Mouse (Mus musculus): Measurements from ENCODE around the gene Vrk1. TPM values are rescaled to one million over a fixed set of nuclear protein-coding genes. Genes with fewer than 3 reads are reported as not detected.

The Vrk1 gene
- polyA plus RNA-seq, 1 experiment from 2014 or later: 40.7 TPM

- no peak overlapping the region for H3K4me2 ChIP-seq
- no peak overlapping the region for H3K4me3 ChIP-seq
- H3K9me3 ChIP-seq: no peaks in the 10 kb centered on the region
- WGBS: 58% methylated on average over 10 of the region's 10 CpGs
- no peaks in the 10 kb centered on the region for H3K27me3 ChIP-seq
- peak overlapping the region; percentile 19 for H3K9ac ChIP-seq
- ATAC-seq (ENCODE audit: low FRiP score): no peak
- H3K27ac ChIP-seq: peak overlapping the region; percentile 46; the same call in 1 of the 2 replicates
- no peaks in the 10 kb centered on the region for H3K36me3 ChIP-seq
- H3K4me1 ChIP-seq (replicated peaks): peaks cover 30% of the 10 kb centered on the region
Observed at GRCm38 (mm10) chr12:106071575-106072166, 61.6 kb downstream of the Vrk1 start.

- H3K27me3 ChIP-seq: no peaks in the 10 kb centered on the region
- 85% methylated on average over 12 of the region's 12 CpGs for WGBS
- H3K9ac ChIP-seq: no peak overlapping the region
- no peak overlapping the region for H3K27ac ChIP-seq
- H3K4me1 ChIP-seq (replicated peaks): peaks cover 22% of the 10 kb centered on the region
- H3K4me3 ChIP-seq: no peak overlapping the region
- H3K4me2 ChIP-seq: no peak overlapping the region
- H3K9me3 ChIP-seq: no peaks in the 10 kb centered on the region
- H3K36me3 ChIP-seq: no peaks in the 10 kb centered on the region
- ATAC-seq (ENCODE audit: low FRiP score): no peak
Observed at GRCm38 (mm10) chr12:106074371-106075155, 64.5 kb downstream of the Vrk1 start.

- no peak overlapping the region for H3K4me2 ChIP-seq
- no peaks in the 10 kb centered on the region for H3K27me3 ChIP-seq
- no peak overlapping the region for H3K27ac ChIP-seq
- H3K36me3 ChIP-seq: no peaks in the 10 kb centered on the region
- H3K9me3 ChIP-seq: no peaks in the 10 kb centered on the region
- 93% methylated on average over 15 of the region's 15 CpGs for WGBS
- H3K4me1 ChIP-seq (replicated peaks): peaks cover 24% of the 10 kb centered on the region
- no peak for ATAC-seq (ENCODE audit: low FRiP score)
- H3K9ac ChIP-seq: no peak overlapping the region
- H3K4me3 ChIP-seq: no peak overlapping the region
Observed at GRCm38 (mm10) chr12:106076131-106076530, 66.1 kb downstream of the Vrk1 start.

GRCm38 (mm10) chr12:106080511-106080910, 70.5 kb downstream of the Vrk1 start:
- H3K4me3 ChIP-seq: no peak overlapping the region
- peak overlapping the region; percentile 77 for H3K27ac ChIP-seq
- 33% methylated on average over 5 of the region's 5 CpGs for WGBS
- no peaks in the 10 kb centered on the region for H3K27me3 ChIP-seq
- H3K9me3 ChIP-seq: no peaks in the 10 kb centered on the region
- no peak for ATAC-seq (ENCODE audit: low FRiP score)
- H3K4me1 ChIP-seq (replicated peaks): peaks cover 43% of the 10 kb centered on the region
- H3K4me2 ChIP-seq: peak overlapping the region; percentile 54
- H3K36me3 ChIP-seq: no peaks in the 10 kb centered on the region
- H3K9ac ChIP-seq: no peak overlapping the region

- peaks cover 43% of the 10 kb centered on the region for H3K4me1 ChIP-seq (replicated peaks)
- H3K4me2 ChIP-seq: peak overlapping the region; percentile 54
- ATAC-seq (ENCODE audit: low FRiP score): no peak
- H3K27ac ChIP-seq: peak overlapping the region; percentile 77
- H3K4me3 ChIP-seq: peak overlapping the region; percentile 23
- no peaks in the 10 kb centered on the region for H3K9me3 ChIP-seq
- no peaks in the 10 kb centered on the region for H3K27me3 ChIP-seq
- WGBS: 14% methylated on average over 23 of the region's 23 CpGs
- H3K9ac ChIP-seq: peak overlapping the region; percentile 53
- no peaks in the 10 kb centered on the region for H3K36me3 ChIP-seq
Observed at GRCm38 (mm10) chr12:106080945-106081747, 71.1 kb downstream of the Vrk1 start.

- Histone ChIP-seq H3K9ac (0 out of 2 replicates have a peak overlapping the region, but pooled peaks have one; percentile 24), H3K27me3 (no peaks in the 10 kb centered on the region), H3K36me3 (no peaks in the 10 kb centered on the region), H3K27ac (peak overlapping the region; percentile 77), H3K4me3 (no peak overlapping the region), H3K9me3 (no peaks in the 10 kb centered on the region), H3K4me2 (peak overlapping the region; percentile 54; the same call in 1 of the 2 replicates), H3K4me1 (replicated peaks) (peaks cover 43% of the 10 kb centered on the region)
- 38% methylated on average over 7 of the region's 7 CpGs for WGBS
- no peak for ATAC-seq (ENCODE audit: low FRiP score)
Observed at GRCm38 (mm10) chr12:106081748-106082140, 71.7 kb downstream of the Vrk1 start.

GRCm38 (mm10) chr12:106082191-106082957, 72.3 kb downstream of the Vrk1 start:
- peak; percentile 75; the same call in 1 of the 2 replicates for ATAC-seq (ENCODE audit: low FRiP score)
- Histone ChIP-seq H3K4me3 (no peak overlapping the region), H3K27me3 (no peaks in the 10 kb centered on the region), H3K36me3 (no peaks in the 10 kb centered on the region), H3K9ac (0 out of 2 replicates have a peak overlapping the region, but pooled peaks have one; percentile 24), H3K9me3 (no peaks in the 10 kb centered on the region), H3K4me2 (peak overlapping the region; percentile 54), H3K27ac (peak overlapping the region; percentile 77), H3K4me1 (replicated peaks) (peaks cover 43% of the 10 kb centered on the region)
- WGBS: 27% methylated on average over 16 of the region's 16 CpGs

GRCm38 (mm10) chr12:106082958-106083381, 72.9 kb downstream of the Vrk1 start:
- ATAC-seq (ENCODE audit: low FRiP score): peak; percentile 19; the same call in 1 of the 2 replicates
- H3K27ac ChIP-seq: peak overlapping the region; percentile 77
- H3K4me1 ChIP-seq (replicated peaks): peaks cover 43% of the 10 kb centered on the region
- WGBS: 27% methylated on average over 11 of the region's 11 CpGs
- no peaks in the 10 kb centered on the region for H3K27me3 ChIP-seq
- H3K9me3 ChIP-seq: no peaks in the 10 kb centered on the region
- H3K4me3 ChIP-seq: no peak overlapping the region
- no peaks in the 10 kb centered on the region for H3K36me3 ChIP-seq
- H3K4me2 ChIP-seq: no peak overlapping the region
- 0 out of 2 replicates have a peak overlapping the region, but pooled peaks have one; percentile 24 for H3K9ac ChIP-seq

GRCm38 (mm10) chr12:106084126-106084525, 74.1 kb downstream of the Vrk1 start:
- Histone ChIP-seq H3K9me3 (no peaks in the 10 kb centered on the region), H3K4me1 (replicated peaks) (peaks cover 43% of the 10 kb centered on the region), H3K4me2 (no peak overlapping the region), H3K27me3 (no peaks in the 10 kb centered on the region), H3K36me3 (no peaks in the 10 kb centered on the region), H3K27ac (no peak overlapping the region), H3K9ac (no peak overlapping the region), H3K4me3 (no peak overlapping the region)
- 90% methylated on average over 12 of the region's 12 CpGs for WGBS
- no peak for ATAC-seq (ENCODE audit: low FRiP score)

- no peak overlapping the region for H3K9ac ChIP-seq
- H3K4me3 ChIP-seq: no peak overlapping the region
- H3K9me3 ChIP-seq: no peaks in the 10 kb centered on the region
- no peaks in the 10 kb centered on the region for H3K36me3 ChIP-seq
- no peaks in the 10 kb centered on the region for H3K27me3 ChIP-seq
- no peak overlapping the region for H3K4me2 ChIP-seq
- peaks cover 11% of the 10 kb centered on the region for H3K4me1 ChIP-seq (replicated peaks)
- no peak for ATAC-seq (ENCODE audit: low FRiP score)
- WGBS: 96% methylated on average over 9 of the region's 9 CpGs
- no peak overlapping the region for H3K27ac ChIP-seq
Observed at GRCm38 (mm10) chr12:106094827-106095226, 84.8 kb downstream of the Vrk1 start.

- ATAC-seq (ENCODE audit: low FRiP score): no peak
- H3K4me3 ChIP-seq: no peak overlapping the region
- no peaks in the 10 kb centered on the region for H3K36me3 ChIP-seq
- H3K27ac ChIP-seq: no peak overlapping the region
- no peaks in the 10 kb centered on the region for H3K9me3 ChIP-seq
- peaks cover 19% of the 10 kb centered on the region for H3K4me1 ChIP-seq (replicated peaks)
- H3K4me2 ChIP-seq: no peak overlapping the region
- no peaks in the 10 kb centered on the region for H3K27me3 ChIP-seq
- 94% methylated on average over 6 of the region's 6 CpGs for WGBS
- no peak overlapping the region for H3K9ac ChIP-seq
Observed at GRCm38 (mm10) chr12:106102003-106102402, 92.0 kb downstream of the Vrk1 start.
